Mouse (Mus musculus) layer of hippocampus, adult 8-10 months (tissue): ENCODE measurements around the gene Scp2. TPM values are rescaled to one million over a fixed set of nuclear protein-coding genes. Genes with fewer than 3 reads are reported as not detected.
"Not testable (repeated sequence)": the region's sequence is repeated elsewhere in the genome, so short reads cannot be mapped to it uniquely, and the experiment has no call there.

Experiments used
- DNase-seq, 2 experiments: peaks; one replicate each; pipeline ENCODE4 v3.0.0; 2022; ENCODE audit warnings: low spot score in 2 of 2
- total RNA-seq, 4 experiments: library from RNA; stranded (reverse); gene quantifications; 2 replicates each; pipeline ENCODE4 v1.2.4; 2022

The Scp2 gene
- 100 to 1,000 TPM in 3 of 4 experiments, 10 to 100 TPM in 1; 97.6 to 108 (median 103) TPM for total RNA-seq

- DNase-seq, result no peak
Observed at GRCm38 (mm10) chr4:108144880-108145279, at the start of gene Scp2. Gene Scp2, minus strand, starts transcription at chr4:108144998.

- no peak for DNase-seq
Observed at GRCm38 (mm10) chr4:108192821-108193323, 48.1 kb upstream of the Scp2 start.

- no peak for DNase-seq
Observed at GRCm38 (mm10) chr4:108182278-108182677, 37.5 kb upstream of the Scp2 start.

GRCm38 (mm10) chr4:108168056-108168455 is 23.3 kb upstream of the Scp2 start:
- no peak for DNase-seq

GRCm38 (mm10) chr4:108166874-108167273 is 22.1 kb upstream of the Scp2 start:
- no peak for DNase-seq

GRCm38 (mm10) chr4:108165152-108165895 is 20.5 kb upstream of the Scp2 start, which contains the start of gene Echdc2:
Gene Echdc2, plus strand, starts transcription at chr4:108165437.
- no peak for DNase-seq

GRCm38 (mm10) chr4:108163291-108163690 is 18.5 kb upstream of the Scp2 start:
- no peak for DNase-seq

GRCm38 (mm10) chr4:108161936-108162335 is 17.1 kb upstream of the Scp2 start:
- no peak for DNase-seq

- DNase-seq, result not testable (repeated sequence)
Observed at GRCm38 (mm10) chr4:108155141-108155540, 10.3 kb upstream of the Scp2 start.

GRCm38 (mm10) chr4:108145554-108145953 is 756 bp upstream of the Scp2 start:
- DNase-seq, result not testable (repeated sequence)

- DNase-seq, result no peak
Observed at GRCm38 (mm10) chr4:108143778-108144177, 1.0 kb downstream of the Scp2 start.

GRCm38 (mm10) chr4:108143178-108143577 is 1.6 kb downstream of the Scp2 start:
- DNase-seq, result not testable (repeated sequence)

GRCm38 (mm10) chr4:108136938-108137337 is 7.9 kb downstream of the Scp2 start:
- no peak for DNase-seq

GRCm38 (mm10) chr4:108130452-108130851 is 14.3 kb downstream of the Scp2 start:
- no peak for DNase-seq

GRCm38 (mm10) chr4:108128339-108128738 is 16.5 kb downstream of the Scp2 start:
- no peak for DNase-seq

GRCm38 (mm10) chr4:108127516-108127915 is 17.3 kb downstream of the Scp2 start:
- DNase-seq, result no peak

- no peak for DNase-seq
Observed at GRCm38 (mm10) chr4:108126260-108126659, 18.5 kb downstream of the Scp2 start.

- DNase-seq, result no peak
Observed at GRCm38 (mm10) chr4:108124104-108124503, 20.7 kb downstream of the Scp2 start.

GRCm38 (mm10) chr4:108117924-108118876 is 26.6 kb downstream of the Scp2 start:
- peak; percentile 87 to 90 for DNase-seq

- no peak for DNase-seq
Observed at GRCm38 (mm10) chr4:108117488-108117887, 27.3 kb downstream of the Scp2 start.

GRCm38 (mm10) chr4:108116466-108116865 is 28.3 kb downstream of the Scp2 start:
- no peak for DNase-seq

GRCm38 (mm10) chr4:108110706-108111105 is 34.1 kb downstream of the Scp2 start:
- no peak for DNase-seq
